Mouse (Mus musculus) gastrocnemius, postnatal 10 days (tissue): ENCODE measurements at regions not wholly inside any gene's neighbourhood (a gene's known extent, or its start where the extent isn't known, plus 50 kb on each side); places are given as distances from the start of the nearest gene placed in this dataset.

ENCODE experiments used
- DNase-seq: peaks from one replicate; pipeline ENCODE4 v3.0.0; 2021; ENCODE audit warnings: mixed read lengths

DNA sequence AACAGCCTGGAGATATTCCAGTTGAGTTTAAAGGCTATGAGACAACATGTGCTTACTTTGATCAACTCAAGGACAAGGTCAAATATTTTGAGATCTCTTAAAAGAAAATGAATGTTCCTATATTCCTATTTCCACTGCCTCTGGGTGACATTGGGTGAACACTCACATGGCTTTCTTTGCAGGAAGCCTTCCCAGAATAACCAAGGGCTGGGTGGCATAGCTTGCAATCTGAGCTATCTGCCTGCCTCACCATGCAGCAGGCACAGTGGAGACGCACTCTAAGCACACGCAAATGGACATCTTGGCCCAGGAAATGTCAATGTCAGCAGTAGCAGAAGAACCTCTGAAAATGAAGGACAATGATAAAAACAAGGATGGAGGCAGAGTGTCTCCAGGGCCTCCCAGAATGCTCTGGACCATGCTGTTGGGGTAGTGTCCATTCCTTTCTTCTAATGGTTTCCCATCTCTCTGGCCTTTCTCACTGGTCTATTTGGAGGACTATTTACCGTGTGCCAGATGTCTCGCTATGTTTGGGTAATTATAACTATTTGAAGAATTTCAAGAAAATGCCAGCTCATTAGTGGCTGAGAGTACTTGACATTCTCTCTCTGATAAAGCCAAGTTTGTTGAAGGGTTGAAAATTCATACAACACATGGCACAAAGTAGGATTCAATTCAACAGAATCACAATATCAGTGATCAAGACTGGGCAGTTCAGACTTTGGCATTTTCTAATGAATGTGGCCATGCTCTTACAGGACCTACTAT lies 276.3 kb upstream of the Rnf32 start:
- DNase-seq, result no peak

DNA sequence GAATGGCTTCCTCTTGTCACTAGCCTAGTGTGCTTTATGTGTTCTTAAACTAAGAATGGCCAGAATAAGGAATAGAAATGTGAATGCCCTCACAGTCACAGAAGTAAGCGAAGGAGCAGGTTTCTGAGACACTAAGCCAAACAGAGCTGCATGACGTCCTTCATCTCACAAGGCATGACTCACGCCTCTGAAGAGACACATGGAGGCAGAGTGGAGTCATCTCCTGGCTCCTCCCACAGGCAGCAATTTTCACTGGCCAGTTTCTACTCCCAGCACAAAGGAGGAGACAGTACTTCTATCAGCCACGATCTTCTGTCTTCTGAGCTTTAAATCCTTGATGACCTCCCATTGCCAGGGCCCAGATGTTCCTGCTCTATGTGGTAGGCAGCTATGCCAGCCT lies 291.3 kb upstream of the Rnf32 start:
- no peak for DNase-seq

DNA sequence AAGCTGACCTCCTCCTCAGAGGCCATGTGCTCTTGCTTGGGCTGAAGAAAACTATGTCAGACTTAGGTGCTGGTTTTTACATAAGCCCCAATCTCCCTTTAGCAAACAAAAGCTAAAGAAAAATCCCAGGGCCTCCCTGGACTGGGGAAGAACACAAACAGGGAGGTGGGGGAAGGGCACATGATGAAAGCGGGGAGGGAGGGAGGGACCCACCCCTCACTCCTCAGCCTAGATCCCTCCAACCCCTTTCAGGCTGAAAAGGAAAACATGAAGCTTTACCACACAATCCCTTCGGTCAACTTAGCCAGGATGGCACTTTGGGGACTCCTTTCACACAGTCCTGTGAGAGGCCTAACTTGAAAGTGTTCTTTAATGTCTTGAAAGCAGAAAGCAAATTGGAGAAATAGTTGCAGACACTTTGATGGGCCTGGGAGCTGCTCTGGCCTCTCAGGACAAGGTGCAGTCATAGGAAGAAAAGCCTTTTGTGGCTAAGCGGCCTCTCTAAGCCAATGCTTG lies 291.9 kb upstream of the Rnf32 start:
- no peak for DNase-seq

DNA sequence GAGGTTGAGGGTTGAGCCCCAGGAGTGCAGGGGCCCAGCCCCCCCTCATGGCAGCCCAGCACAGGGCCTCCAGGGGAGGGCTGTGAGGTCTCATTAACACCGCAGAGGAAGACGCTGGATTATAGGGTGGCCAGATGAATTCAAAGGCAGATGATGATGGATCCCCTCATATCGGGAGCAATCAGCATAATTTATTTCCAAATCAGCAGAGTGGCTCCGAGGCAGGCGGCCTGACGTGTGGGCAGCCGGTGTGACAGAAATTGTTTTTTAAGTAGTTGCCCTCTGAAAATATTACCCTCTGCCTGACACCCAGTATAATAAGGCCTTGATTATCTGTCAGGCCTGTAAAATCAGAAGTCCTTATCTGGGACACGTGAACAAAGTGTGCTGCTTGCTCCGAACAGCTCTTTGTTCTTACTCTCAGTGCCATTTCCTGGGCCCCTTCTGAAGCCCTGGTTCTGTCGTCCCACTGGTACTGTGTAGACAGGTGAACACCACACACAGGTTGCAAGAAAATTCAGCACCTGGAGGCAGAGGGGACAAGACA lies 303.0 kb upstream of the Rnf32 start:
- no peak for DNase-seq

DNA sequence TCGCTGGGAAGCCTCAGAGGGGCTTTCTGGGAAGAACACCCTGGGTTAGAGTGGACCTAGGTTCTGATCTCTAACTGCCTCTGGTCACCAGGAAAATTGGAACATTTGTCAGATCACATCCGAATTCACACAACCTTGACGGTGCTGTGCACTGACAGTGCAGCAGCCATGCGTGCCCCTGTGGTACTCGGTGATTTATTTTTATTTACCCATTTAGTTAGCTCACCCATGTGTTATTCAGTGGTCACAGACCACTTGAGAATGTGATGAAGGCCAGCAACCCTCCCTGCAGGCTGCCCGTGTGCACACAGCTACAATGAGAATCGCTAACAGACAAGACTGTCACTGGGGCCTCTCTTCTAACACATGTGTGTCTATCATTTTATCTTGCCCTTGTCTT lies 303.8 kb upstream of the Rnf32 start:
- DNase-seq, result no peak

DNA sequence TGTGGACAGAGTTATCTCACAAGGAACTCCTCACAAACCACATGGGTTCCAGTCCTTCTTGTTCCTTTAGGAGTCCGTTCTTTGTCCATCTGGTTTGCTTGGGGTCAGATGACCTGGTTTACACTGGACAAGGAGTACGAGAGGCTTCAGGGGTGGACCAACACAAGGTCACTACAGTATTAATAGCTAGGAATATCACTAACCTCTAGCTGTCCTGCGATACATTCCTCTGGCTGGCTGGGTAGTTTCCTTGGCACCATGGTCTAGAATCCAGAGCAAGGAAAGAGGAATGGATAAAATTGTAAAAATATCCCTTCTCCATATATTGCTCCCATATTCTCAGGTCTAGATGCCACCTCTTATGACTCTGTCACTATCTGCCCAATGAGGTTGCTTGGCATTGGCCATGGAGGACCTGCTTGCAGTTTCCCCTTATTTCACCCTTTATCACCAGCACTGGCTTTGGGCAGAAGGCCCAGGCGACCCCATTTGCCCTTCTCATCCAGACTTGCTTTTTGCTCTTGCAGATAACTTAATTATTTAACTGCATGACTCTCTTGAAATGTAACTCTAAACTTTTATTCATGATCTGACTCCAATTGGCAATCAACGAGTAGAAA lies 310.9 kb upstream of the Rnf32 start:
- DNase-seq, result no peak

DNA sequence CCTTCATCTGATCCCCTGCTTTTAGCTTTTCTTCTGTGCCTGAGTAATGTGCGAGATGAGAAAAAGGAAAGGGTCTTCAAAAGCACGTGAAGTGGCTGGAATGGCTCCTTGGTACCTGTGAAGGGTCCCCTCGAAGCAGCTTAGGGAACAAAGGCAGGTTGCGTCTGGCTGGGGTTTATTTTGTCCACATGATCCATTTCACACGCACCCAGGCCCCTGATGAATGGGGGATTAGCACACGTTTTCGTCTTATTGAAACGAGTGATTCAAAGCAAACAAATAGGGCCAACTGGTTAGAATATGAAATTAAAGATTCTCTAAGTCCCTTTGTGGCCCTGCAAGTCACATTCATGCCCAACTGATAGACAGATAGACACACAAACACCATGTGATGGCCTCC lies 319.6 kb upstream of the Rnf32 start:
- no peak for DNase-seq

DNA sequence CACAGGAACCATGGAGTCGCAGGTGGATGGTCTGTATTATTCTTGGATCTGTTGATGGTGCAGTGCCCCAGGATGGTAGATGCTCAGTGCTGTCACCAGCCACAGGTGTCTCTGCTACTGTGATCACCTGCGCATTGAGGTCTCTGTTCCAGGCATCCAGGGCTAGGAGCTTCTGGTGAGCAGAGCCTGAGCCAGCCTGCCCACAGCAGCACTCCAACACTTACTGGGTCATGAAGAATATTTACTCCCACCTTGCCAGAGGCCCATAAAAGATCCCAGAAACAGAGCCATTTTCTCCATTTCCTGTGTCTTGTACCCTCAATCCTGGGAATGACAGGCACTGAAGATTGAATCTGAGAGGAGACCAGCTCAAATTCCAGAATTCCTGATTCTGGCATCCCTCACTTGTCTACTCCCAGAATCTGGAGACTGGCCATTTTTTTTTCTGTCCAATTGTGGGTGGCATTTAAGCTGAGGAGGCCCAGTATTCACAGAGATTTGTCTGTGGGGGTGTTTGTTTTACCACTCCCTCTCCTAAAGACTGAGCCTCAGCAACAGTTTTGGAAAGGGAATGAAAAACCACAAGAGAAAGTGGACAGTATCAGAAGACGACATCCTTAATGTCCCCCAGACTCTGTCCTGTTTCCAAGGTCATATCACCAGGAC lies 322.1 kb upstream of the Rnf32 start:
- no peak for DNase-seq

DNA sequence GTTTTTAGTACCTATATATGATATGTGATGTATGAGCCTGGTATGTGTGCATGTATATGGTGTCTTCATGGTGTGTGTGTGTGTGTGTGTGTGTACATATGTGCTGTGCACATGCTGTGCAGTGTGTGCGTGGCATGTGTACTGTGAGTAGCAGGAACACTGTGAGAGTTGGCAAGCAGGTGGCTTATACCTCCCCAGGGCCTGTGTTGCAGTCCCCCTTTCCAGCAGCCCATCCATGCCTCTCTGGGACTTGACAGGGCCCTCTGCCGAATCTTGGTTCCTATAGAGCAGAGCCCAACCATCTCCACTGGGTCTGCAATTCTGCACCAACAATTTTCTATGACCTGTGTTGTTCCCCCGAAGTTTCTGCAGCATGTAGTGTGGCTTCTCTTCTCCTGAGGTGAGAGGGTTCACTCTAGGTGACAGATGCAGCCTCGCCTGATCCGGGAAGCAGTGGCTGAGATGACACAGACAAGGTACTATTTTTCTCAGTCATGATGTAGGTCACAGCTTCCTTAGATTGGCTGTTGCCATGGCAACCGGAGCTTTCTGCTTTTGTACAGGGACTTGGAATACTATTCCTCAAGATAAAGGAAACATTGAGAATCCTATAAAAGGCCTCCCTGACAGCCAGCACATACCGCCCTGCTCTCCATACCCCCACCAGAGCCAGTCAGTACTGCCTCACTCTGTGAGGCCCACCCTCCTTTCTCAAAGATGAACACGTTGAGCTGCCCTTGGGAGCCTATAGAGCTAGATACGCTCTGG lies 336.0 kb upstream of the Rnf32 start:
- DNase-seq, result no peak

DNA sequence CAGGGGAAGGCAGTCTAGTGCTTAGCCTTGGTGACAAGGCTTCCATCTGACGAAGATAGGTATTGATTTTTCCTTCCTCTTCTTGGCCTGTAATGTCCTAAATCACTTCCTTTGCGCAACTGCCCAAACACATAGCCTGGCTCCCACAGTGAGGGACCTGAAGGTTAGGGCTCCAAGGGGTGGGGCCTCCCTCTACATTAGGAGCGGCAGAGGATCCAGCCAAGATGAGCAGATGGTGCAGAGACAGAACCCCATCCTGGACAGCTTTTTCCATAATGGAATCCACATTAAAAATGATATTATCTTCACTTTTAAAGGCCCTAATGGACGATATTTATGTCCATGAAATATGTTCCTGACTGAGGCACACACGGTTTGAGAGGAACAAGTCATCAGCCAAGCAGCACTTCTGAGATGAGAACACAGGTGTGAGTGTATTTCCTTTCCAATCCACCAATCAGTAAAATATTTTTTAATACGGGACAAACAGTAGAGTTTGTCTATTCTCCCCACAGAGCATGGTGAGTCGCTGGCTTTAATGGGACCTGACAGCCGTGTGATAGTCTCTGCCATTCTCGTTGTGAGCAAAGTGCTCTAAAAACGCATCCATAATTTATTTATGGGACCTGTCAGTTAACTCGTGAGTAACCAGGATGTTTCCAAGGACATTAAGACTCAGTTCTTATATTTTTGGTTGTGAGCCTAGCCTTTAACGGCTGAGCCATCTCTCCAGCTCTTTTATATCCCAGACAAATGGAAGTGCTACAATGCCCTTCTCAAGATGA lies 357.5 kb upstream of the Rnf32 start:
- DNase-seq, result no peak

DNA sequence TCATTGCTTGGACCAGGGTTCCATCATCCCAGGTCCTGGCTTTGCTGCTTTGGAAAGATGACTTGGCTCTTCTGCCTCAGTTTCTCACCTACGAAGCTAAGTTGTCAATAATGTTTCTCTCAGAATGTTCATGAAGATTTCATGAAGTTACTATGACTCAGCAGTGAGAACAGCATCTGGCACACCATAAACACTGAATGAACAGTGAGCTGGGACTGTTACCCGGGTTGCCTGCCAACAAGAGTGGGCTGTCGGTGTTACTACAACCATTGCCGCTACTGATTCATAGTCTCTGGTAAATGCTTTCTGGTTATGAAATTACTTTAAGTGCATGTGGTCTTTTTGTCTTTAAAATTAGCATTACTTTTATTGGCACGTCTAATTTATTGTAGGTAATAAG lies 352.0 kb upstream of the Shh start:
- no peak for DNase-seq

DNA sequence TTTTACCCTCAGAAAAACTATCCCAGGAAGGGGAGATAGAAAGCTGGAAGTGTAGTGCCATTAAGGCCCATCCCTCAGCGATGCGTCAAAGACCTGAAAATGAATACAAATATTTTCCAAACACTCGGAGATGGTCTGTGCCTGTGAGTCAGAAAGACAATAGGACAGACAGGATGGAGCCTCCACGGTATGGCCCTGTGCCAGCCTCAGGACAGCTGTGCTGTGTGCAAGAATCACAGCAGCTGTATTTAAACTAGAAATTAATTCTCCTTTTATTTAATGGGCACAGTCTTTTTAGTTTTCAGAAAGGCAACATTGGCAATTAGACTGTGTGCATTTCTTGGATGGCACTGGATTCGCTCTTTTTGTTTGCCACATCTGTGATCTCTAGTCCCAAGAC lies 340.9 kb upstream of the Shh start:
- DNase-seq, result peak; percentile 31

DNA sequence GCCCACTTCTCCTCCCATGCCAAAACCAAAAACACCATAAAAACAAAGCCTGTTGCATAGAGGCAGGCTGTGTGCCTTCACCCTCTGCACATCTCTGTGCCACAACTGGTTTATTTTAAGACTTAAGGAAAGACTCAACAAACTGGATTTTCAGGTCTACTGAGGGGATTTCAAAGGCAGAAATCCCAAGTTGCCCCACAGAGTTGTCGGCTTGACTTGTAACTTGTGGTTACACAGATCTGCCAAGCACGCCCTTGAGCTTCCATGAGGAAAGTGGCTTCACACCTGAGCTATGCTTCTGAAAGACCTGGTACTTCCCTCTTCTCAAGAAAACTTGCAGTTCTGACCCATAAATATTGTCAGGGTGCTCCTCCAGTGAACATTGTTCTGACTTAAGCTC lies 332.4 kb upstream of the Shh start:
- DNase-seq, result no peak

DNA sequence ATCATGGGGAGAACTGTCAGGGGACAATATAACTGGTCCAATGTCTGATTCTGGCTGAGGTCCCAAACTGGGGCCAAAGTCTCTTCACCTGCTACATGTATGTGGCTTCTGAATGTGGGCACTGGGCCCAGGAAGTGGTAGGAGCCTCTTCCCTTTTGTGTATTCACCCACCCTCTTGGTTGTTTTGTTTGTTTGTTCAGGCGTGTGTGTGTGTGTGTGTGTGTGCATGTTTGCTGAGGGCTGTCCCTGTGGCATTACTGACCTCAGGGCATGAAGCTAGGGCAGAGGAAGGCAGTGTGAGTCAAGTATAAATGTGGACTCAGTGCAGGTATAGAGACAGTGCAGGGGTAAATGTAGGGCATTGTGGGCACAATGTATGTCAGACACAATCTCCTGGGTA lies 331.3 kb upstream of the Shh start:
- no peak for DNase-seq

DNA sequence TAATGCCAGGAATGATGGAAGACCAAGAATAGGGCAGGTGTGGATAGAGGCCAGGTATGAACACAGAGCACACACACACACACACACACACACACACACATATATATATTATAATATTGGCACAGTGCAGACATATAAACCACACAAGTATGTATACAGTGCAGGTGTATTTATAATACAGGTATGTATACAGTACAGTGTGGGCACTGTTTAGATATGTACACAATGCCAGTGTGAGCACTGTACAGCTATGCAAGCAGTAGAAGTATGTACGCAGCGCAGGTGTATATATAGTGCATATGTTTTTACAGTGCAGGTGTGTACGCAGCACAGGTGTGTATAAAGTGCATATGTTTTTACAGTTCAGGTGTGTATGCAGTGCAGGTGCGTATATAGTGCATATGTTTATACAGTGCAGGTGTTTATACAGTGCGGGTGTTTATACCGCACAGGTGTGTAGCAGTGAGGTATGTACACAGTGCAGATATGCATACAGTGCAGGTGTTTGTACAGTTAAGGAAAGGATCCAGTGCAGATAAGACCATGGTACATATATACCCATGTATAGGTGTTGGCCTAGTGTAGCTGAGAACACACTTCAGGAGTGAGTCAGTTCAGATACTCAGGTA lies 328.2 kb upstream of the Shh start:
- no peak for DNase-seq

DNA sequence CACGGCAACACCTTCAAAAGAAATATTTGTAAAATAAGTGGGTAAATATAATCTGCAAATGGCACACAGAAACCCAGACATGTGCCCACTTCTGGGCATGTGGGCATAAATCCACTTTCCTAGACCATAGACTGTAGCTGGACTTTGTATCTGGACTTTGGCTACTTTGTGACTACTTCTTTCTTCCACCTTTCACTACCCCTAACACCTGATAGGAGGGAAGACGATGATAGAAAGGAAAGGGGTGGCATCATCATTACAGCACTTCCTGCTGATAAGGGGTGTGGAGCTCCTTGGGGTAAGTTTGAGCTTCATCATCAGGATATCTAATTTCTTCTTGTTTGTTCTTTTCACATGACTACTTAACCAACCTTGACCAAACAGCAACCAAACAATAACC lies 326.7 kb upstream of the Shh start:
- no peak for DNase-seq

DNA sequence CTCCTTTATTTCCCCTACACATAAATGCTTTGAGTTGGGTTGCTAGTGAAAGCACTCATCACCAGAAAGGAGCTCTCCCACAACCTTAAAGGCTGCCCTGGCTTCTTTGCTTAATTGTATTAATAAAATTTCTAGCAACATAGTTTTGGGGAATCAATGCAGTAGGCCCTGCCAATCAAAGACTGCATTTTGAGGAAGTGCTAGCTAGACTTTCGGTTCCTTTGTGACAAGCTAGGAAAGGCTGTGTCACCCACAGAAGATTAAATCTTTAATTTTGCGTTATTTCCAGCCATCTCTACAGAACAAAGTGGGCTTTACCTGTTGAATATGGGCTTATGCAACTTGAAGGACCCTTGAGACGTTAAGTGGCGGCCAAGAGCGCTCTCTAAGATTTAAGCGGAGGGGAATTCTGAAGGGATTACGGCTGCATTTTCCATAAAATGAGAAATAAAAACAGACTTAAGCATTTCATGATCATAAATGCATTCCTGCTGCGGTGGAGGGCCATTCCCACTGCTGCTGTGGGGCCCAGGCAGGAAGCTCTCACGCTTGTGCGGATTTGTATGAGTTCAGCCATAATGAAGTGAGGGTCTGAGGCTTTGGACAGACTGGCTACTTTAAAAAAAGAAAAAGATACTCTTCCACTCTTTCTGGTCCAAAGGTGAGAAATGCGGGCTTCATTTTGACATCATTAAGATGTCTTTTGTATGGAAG lies 318.4 kb upstream of the Shh start:
- DNase-seq, result no peak

DNA sequence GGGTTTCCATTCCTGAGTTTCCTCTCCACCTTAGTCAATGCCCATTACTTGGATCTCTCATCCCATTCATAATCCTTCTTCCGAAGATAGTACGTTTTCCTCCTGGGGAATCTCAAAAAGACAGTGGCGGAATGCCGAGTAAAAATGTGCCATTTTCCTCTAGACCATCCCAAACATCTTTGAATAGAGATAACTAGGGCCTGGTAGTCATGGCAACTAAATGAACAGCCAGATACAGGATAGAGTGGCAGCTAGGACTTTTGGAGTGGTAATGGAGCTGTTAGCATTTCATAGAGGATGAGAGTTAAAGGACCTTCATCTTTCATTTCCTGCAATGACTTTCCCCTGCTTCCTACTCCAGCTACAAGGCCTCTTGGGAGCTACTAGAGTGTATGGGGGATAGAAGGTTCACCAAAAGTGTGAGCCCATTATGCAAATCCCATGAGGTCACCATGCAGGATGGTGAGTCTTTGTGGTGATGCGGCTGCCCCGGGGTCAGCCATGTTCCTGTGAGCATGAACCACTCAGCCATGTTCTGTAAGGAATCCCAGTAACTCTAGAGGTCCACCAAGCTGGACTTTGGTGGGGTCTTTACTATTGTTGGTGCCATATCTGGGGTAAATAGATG lies 317.4 kb upstream of the Shh start:
- no peak for DNase-seq

DNA sequence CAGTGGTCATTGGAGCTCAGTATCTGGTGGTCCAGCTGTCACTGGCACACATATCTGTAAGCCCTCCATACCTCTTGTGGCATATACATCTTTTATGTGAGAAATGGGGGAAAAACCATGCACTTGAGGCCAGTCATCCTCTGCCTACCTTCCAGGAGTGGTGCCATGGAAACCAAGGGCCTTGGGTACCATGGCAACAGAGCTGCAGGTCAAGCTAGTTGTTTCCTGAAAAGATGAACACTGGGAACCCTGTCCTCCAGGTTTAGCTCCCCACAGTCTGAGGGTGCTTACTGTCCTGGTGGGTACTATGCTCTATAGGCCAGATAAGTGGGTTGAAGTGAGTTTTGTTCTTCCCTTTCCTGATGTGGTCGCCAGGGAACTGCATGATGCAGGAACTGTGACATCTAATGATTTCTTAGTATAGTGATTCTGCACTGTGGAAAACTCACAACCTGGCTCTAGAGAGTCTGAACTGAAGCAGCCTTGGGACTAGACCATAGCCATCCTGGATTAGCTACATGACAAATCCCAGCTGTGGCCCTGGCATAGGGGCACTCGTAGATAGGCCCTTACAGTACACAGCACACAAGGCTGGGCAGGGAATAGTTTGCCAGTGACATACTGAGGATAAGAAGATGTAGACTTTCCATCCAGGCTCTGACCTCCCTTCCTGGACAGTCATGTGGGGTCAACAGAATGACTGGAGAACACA lies 308.7 kb upstream of the Shh start:
- no peak for DNase-seq
